Mouse (Mus musculus): ENCODE results near the gene Elmod3. TPM values are rescaled to one million over a fixed set of nuclear protein-coding genes. Genes with fewer than 3 reads are reported as not detected.

Elmod3 gene
- total and polyA plus RNA-seq, 3 experiments, result 4.2 to 9.0 (median 7.1) TPM

DNA sequence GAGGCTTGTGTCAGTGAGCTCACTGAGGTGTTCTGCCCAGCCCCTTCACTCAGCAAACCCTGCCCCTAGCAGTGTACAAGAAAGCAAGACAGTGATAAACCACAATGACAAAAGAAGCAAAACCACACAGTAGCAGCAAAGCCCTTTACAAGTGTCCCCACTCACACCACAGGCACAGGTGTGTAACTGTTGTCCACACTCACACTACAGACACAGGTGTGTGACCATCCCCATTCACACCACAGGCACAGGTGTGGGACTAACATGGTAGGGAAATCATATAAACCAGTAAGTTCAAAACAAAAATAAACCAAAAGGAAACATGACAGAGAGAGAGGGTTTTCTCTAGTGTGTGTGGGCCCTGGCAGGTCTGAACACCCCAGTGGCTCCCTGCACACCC lies 9.9 kb downstream of the Elmod3 start:
- in situ Hi-C loops (cut with MboI; ENCODE audit: low pct_ligation_motif_present, low pct_unique_long_range_greater_than_20kb, low sequenced_read_pairs) (no loop called here), dilution Hi-C loops (cut with MboI; ENCODE audit: extremely low pct_ligation_motif_present, extremely low pct_unique_long_range_greater_than_20kb, low sequenced_read_pairs) (no loop called here)

DNA sequence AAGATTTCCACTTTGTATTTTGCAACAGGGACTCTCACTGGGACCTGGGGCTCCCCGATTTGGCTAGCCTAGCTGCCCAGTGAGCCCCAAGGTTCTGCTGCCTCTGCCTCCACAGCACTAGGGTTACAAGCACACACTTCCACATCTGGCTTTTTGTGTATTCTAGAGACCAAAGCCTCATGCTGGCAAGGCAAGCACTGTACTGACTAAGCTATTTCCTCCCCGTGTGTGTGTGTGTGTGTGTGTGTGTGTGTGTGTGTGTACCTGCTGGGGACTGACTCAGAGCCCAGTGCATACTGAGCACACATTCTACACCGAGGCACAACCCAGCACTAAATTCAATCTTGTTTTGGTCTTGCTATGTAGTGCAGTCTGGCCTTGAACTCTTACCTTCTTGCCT lies 11.5 kb downstream of the Elmod3 start:
- H3K79me2 ChIP-seq (replicated peaks; ENCODE audit: control insufficient read depth, extremely low read depth, insufficient read depth, poor library complexity, severe bottlenecking), result no peaks in the 10 kb centered on the region
- no peaks in the 10 kb centered on the region for H3K27me3 ChIP-seq (replicated peaks)
- peaks cover 9 to 46% of the 10 kb centered on the region in 2 experiments for H3K36me3 ChIP-seq (replicated peaks in 1 of 2; ENCODE audit: control insufficient read depth in 1 of 2, insufficient read depth in 1 of 2, low read length in 1 of 2)
- TF ChIP-seq EP300 (IDR thresholded peaks at IDR 0.05; ENCODE audit: low read length), result no peak
- TF ChIP-seq MEF2A (IDR thresholded peaks at IDR 0.05; ENCODE audit: borderline replicate concordance, low read depth, low read length), result no peak
- TF ChIP-seq MAFK (IDR thresholded peaks at IDR 0.05; ENCODE audit: insufficient replicate concordance, low read length), result no peak
- no peak for TF ChIP-seq MAZ (IDR thresholded peaks at IDR 0.05; ENCODE audit: low read depth, low read length)
- no peak for TF ChIP-seq ZNF384 (IDR thresholded peaks at IDR 0.05; ENCODE audit: low read depth, low read length)
- H3K4me3 ChIP-seq (replicated peaks in 1 of 3; ENCODE audit: low read depth in 2 of 3, low read length in 2 of 3, poor library complexity in 1 of 3), result no peak overlapping the region
- DNase-seq (ENCODE audit: extremely low read depth), result no peak
- in situ Hi-C loops (cut with MboI; ENCODE audit: low pct_ligation_motif_present, low pct_unique_long_range_greater_than_20kb, low sequenced_read_pairs), result no loop called here
- dilution Hi-C loops (cut with MboI; ENCODE audit: extremely low pct_ligation_motif_present, extremely low pct_unique_long_range_greater_than_20kb, low sequenced_read_pairs), result no loop called here
- H3K9ac ChIP-seq (ENCODE audit: insufficient read depth, low read depth), result no peak overlapping the region
- no peak overlapping the region for H3K27ac ChIP-seq (ENCODE audit: insufficient read depth, low read depth)
- H3K4me2 ChIP-seq (ENCODE audit: insufficient read depth, low read depth, poor library complexity, severe bottlenecking), result no peak overlapping the region
- H3K4me1 ChIP-seq (ENCODE audit: control insufficient read depth in 1 of 2, insufficient read depth in 2 of 2), result peaks cover 0 to 22% of the 10 kb centered on the region in 2 experiments; a peak in 2 of 4 replicates
- no peaks in the 10 kb centered on the region for H3K9me3 ChIP-seq (replicated peaks; ENCODE audit: low read length)

More for the DNA sequence above, 9.9 kb downstream of the Elmod3 start:
- peaks cover 0 to 22% of the 10 kb centered on the region in 2 experiments; a peak in 2 of 4 replicates for H3K4me1 ChIP-seq (ENCODE audit: control insufficient read depth in 1 of 2, insufficient read depth in 2 of 2)
- no peaks in the 10 kb centered on the region for H3K27me3 ChIP-seq (replicated peaks)
- no peaks in the 10 kb centered on the region for H3K9me3 ChIP-seq (replicated peaks; ENCODE audit: low read length)
- H3K36me3 ChIP-seq (replicated peaks in 1 of 2; ENCODE audit: control insufficient read depth in 1 of 2, insufficient read depth in 1 of 2, low read length in 1 of 2), result peaks cover 9 to 55% of the 10 kb centered on the region in 2 experiments
- no peak overlapping the region for H3K27ac ChIP-seq (ENCODE audit: insufficient read depth, low read depth)
- H3K4me3 ChIP-seq (replicated peaks in 1 of 3; ENCODE audit: low read depth in 2 of 3, low read length in 2 of 3, poor library complexity in 1 of 3), result no peak overlapping the region
- no peaks in the 10 kb centered on the region for H3K79me2 ChIP-seq (replicated peaks; ENCODE audit: control insufficient read depth, extremely low read depth, insufficient read depth, poor library complexity, severe bottlenecking)
- H3K9ac ChIP-seq (ENCODE audit: insufficient read depth, low read depth), result no peak overlapping the region
- no peak overlapping the region for H3K4me2 ChIP-seq (ENCODE audit: insufficient read depth, low read depth, poor library complexity, severe bottlenecking)
- TF ChIP-seq USF1 (IDR thresholded peaks at IDR 0.05; ENCODE audit: low read depth, low read length) (no peak), JUN (IDR thresholded peaks at IDR 0.05; ENCODE audit: insufficient read depth, low read depth, low read length) (no peak), KAT2A (IDR thresholded peaks at IDR 0.05; ENCODE audit: insufficient replicate concordance, low read length) (no peak), TCF12 (IDR thresholded peaks at IDR 0.05; ENCODE audit: low read depth, low read length) (no peak), GABPA (IDR thresholded peaks at IDR 0.05; ENCODE audit: insufficient replicate concordance, low read depth, low read length) (no peak), ZKSCAN1 (IDR thresholded peaks at IDR 0.05; ENCODE audit: borderline replicate concordance, low read depth, low read length) (no peak), UBTF (IDR thresholded peaks at IDR 0.05; ENCODE audit: low read depth, low read length) (no peak), MXI1 (IDR thresholded peaks at IDR 0.05; ENCODE audit: low read depth, low read length) (no peak), NRF1 (IDR thresholded peaks at IDR 0.05; ENCODE audit: low read depth, low read length) (no peak), ZC3H11A (IDR thresholded peaks at IDR 0.05; ENCODE audit: low read depth, low read length) (no peak)
- no peak for DNase-seq (ENCODE audit: extremely low read depth)
